Mouse (Mus musculus) macrophage (primary cell): ENCODE results near the gene Ppp1r9a. TPM values are rescaled to one million over a fixed set of nuclear protein-coding genes. Genes with fewer than 3 reads are reported as not detected.

Experiments used
- H3K27ac ChIP-seq: fragments of 350-480 bp; formaldehyde crosslinking; 2 replicates; pipeline ENCODE4 v1.9.0; 2021
- H3K36me3 ChIP-seq: fragments of 350-480 bp; formaldehyde crosslinking; 2 replicates; pipeline ENCODE4 v1.9.0; 2021; ENCODE audit errors: inconsistent target
- H3K4me3 ChIP-seq: fragments of 350-480 bp; formaldehyde crosslinking; 2 replicates; pipeline ENCODE4 v1.9.0; 2021; ENCODE audit errors: inconsistent target
- H3K79me2 ChIP-seq: fragments of 350-480 bp; formaldehyde crosslinking; 2 replicates; pipeline ENCODE4 v1.9.0; 2021; ENCODE audit errors: inconsistent target
- WGBS: methylation state at CpG from one replicate; pipeline ENCODE4 v1.1.7; 2026; ENCODE audit warnings: inconsistent platforms; ENCODE audit not compliant: missing documents; 5-methylcytosine and 5-hydroxymethylcytosine counted together
- polyA plus RNA-seq: library from polyadenylated mRNA; stranded (reverse); fragments of 250-400 nt; gene quantifications from 3 replicates; pipeline ENCODE4 v1.2.4, GENCODE M21; 2018; ENCODE audit warnings: inconsistent platforms

The Ppp1r9a gene
- polyA plus RNA-seq, 1 experiment from 2014 or later: 3.4 TPM

- 88% methylated on average over 9 of the region's 9 CpGs for WGBS
- Histone ChIP-seq H3K27ac (no peak overlapping the region), H3K36me3 (no peaks in the 10 kb centered on the region), H3K79me2 (no peaks in the 10 kb centered on the region), H3K4me3 (no peak overlapping the region)
These were observed 269.9 kb downstream of the Ppp1r9a start for GRCm38 (mm10) chr6:5172571-5172970.

- Histone ChIP-seq H3K4me3 (no peak overlapping the region), H3K36me3 (no peaks in the 10 kb centered on the region), H3K27ac (no peak overlapping the region), H3K79me2 (no peaks in the 10 kb centered on the region)
- 48% methylated on average over 10 of the region's 10 CpGs for WGBS
These were observed 271.6 kb downstream of the Ppp1r9a start for GRCm38 (mm10) chr6:5174179-5174812.

GRCm38 (mm10) chr6:5177967-5178891 lies 275.5 kb downstream of the Ppp1r9a start:
- 84% methylated on average over 19 of the region's 19 CpGs for WGBS
- Histone ChIP-seq H3K79me2 (no peaks in the 10 kb centered on the region), H3K4me3 (no peak overlapping the region), H3K27ac (no peak overlapping the region), H3K36me3 (no peaks in the 10 kb centered on the region)

- Histone ChIP-seq H3K79me2 (no peaks in the 10 kb centered on the region), H3K27ac (no peak overlapping the region), H3K36me3 (no peaks in the 10 kb centered on the region), H3K4me3 (no peak overlapping the region)
- 89% methylated on average over 6 of the region's 6 CpGs for WGBS
These were observed 276.5 kb downstream of the Ppp1r9a start for GRCm38 (mm10) chr6:5179189-5179588.

- 92% methylated on average over 5 of the region's 5 CpGs for WGBS
- Histone ChIP-seq H3K4me3 (no peak overlapping the region), H3K79me2 (no peaks in the 10 kb centered on the region), H3K36me3 (no peaks in the 10 kb centered on the region), H3K27ac (no peak overlapping the region)
These were observed 277.9 kb downstream of the Ppp1r9a start for GRCm38 (mm10) chr6:5180645-5181044.

- Histone ChIP-seq H3K4me3 (no peak overlapping the region), H3K79me2 (no peaks in the 10 kb centered on the region), H3K36me3 (no peaks in the 10 kb centered on the region), H3K27ac (no peak overlapping the region)
- whole genome bisulfite sequencing: 96% methylated on average over 7 of the region's 7 CpGs
These were observed 283.7 kb downstream of the Ppp1r9a start for GRCm38 (mm10) chr6:5186229-5186950.

- Histone ChIP-seq H3K27ac (no peak overlapping the region), H3K79me2 (no peaks in the 10 kb centered on the region), H3K36me3 (no peaks in the 10 kb centered on the region), H3K4me3 (no peak overlapping the region)
- 91% methylated on average over 6 of the region's 6 CpGs for WGBS
These were observed 284.9 kb downstream of the Ppp1r9a start for GRCm38 (mm10) chr6:5187586-5187985.

- 88% methylated on average over 5 of the region's 5 CpGs for whole genome bisulfite sequencing
- H3K79me2 ChIP-seq: no peaks in the 10 kb centered on the region
- H3K27ac ChIP-seq: no peak overlapping the region
- no peaks in the 10 kb centered on the region for H3K36me3 ChIP-seq
- H3K4me3 ChIP-seq: no peak overlapping the region
These were observed 285.3 kb downstream of the Ppp1r9a start for GRCm38 (mm10) chr6:5188036-5188435.

- H3K4me3 ChIP-seq: no peak overlapping the region
- WGBS: 94% methylated on average over 5 of the region's 6 CpGs
- H3K27ac ChIP-seq: no peak overlapping the region
- no peaks in the 10 kb centered on the region for H3K36me3 ChIP-seq
- no peaks in the 10 kb centered on the region for H3K79me2 ChIP-seq
These were observed 286.2 kb downstream of the Ppp1r9a start for GRCm38 (mm10) chr6:5188938-5189337.

GRCm38 (mm10) chr6:5189507-5189906 lies 286.8 kb downstream of the Ppp1r9a start:
- no peak overlapping the region for H3K27ac ChIP-seq

GRCm38 (mm10) chr6:5190761-5191160 lies 288.0 kb downstream of the Ppp1r9a start:
- no peaks in the 10 kb centered on the region for H3K79me2 ChIP-seq
- WGBS: 97% methylated on average over 4 of the region's 4 CpGs
- H3K4me3 ChIP-seq: no peak overlapping the region
- no peak overlapping the region for H3K27ac ChIP-seq
- no peaks in the 10 kb centered on the region for H3K36me3 ChIP-seq

More at GRCm38 (mm10) chr6:5189507-5189906, 286.8 kb downstream of the Ppp1r9a start:
- Histone ChIP-seq H3K4me3 (no peak overlapping the region), H3K79me2 (no peaks in the 10 kb centered on the region), H3K36me3 (no peaks in the 10 kb centered on the region)
- 81% methylated on average over 4 of the region's 4 CpGs for WGBS

GRCm38 (mm10) chr6:5193693-5194092 lies 291.0 kb downstream of the Ppp1r9a start, which contains the start of gene Pon1:
Gene Pon1, minus strand, starts transcription at chr6:5193946.
- 94% methylated on average over 5 of the region's 5 CpGs for WGBS
- Histone ChIP-seq H3K27ac (no peak within 1 kb of the TSS), H3K4me3 (no peak within 1 kb of the TSS), H3K36me3 (no peaks in the 10 kb centered on the region), H3K79me2 (no peaks in the 10 kb centered on the region)

- WGBS: 89% methylated on average over 5 of the region's 5 CpGs
- no peak overlapping the region for H3K27ac ChIP-seq
- H3K36me3 ChIP-seq: no peaks in the 10 kb centered on the region
- H3K4me3 ChIP-seq: no peak overlapping the region
- no peaks in the 10 kb centered on the region for H3K79me2 ChIP-seq
These were observed 295.9 kb downstream of the Ppp1r9a start for GRCm38 (mm10) chr6:5198590-5198989.

GRCm38 (mm10) chr6:5199376-5199905 lies 296.7 kb downstream of the Ppp1r9a start:
- Histone ChIP-seq H3K36me3 (no peaks in the 10 kb centered on the region), H3K4me3 (no peak overlapping the region), H3K27ac (no peak overlapping the region), H3K79me2 (no peaks in the 10 kb centered on the region)
- 91% methylated on average over 8 of the region's 8 CpGs for WGBS
